Mouse (Mus musculus) testis, adult 2 months (tissue): Measurements from ENCODE around the gene 4930442H23Rik. TPM values are rescaled to one million over a fixed set of nuclear protein-coding genes. Genes with fewer than 3 reads are reported as not detected.

Source experiments
- H3K27ac ChIP-seq: fragments of 200-500 bp; 2 replicates; pipeline ENCODE4 v1.5.1; 2012; ENCODE audit warnings: low read depth, low read length; ENCODE audit not compliant: control insufficient read depth, insufficient read depth
- H3K27me3 ChIP-seq: fragments of 200-500 bp; 2 replicates; pipeline ENCODE4 v1.6.1; 2012; ENCODE audit warnings: mild to moderate bottlenecking, low read length, moderate library complexity; ENCODE audit not compliant: control insufficient read depth, insufficient read depth
- H3K36me3 ChIP-seq: fragments of 200-500 bp; 2 replicates; pipeline ENCODE4 v1.6.1; 2012; ENCODE audit warnings: mild to moderate bottlenecking, low read length; ENCODE audit not compliant: control insufficient read depth, insufficient read depth
- H3K4me1 ChIP-seq: fragments of 200-500 bp; 2 replicates; pipeline ENCODE4 v1.6.1; 2012; ENCODE audit warnings: low read length; ENCODE audit not compliant: control insufficient read depth, insufficient read depth
- H3K4me3 ChIP-seq: fragments of 200-500 bp; 2 replicates; pipeline ENCODE4 v1.5.1; 2012; ENCODE audit warnings: low read depth, mild to moderate bottlenecking, low read length, moderate library complexity, mixed read lengths; ENCODE audit not compliant: control insufficient read depth
- CTCF ChIP-seq: fragments of 200-500 bp; IDR thresholded peaks from 2 replicates; pipeline ENCODE4 v1.5.1; 2012; ENCODE audit warnings: low read depth, mild to moderate bottlenecking, inconsistent platforms, low read length, moderate library complexity; ENCODE audit not compliant: control insufficient read depth, insufficient read depth, insufficient replicate concordance
- POLR2A ChIP-seq: fragments of 200-500 bp; IDR thresholded peaks from 2 replicates; pipeline ENCODE4 v1.6.1; 2012; ENCODE audit warnings: low read depth, mild to moderate bottlenecking, inconsistent platforms, low read length, moderate library complexity; ENCODE audit not compliant: control insufficient read depth
- polyA plus RNA-seq: library from polyadenylated mRNA; depleted of rRNA; stranded (reverse); fragments of >200 nt; gene quantifications from 2 replicates; pipeline ENCODE4 v1.2.3, GENCODE M21; 2012; rRNA removed

Gene 4930442H23Rik
- polyA plus RNA-seq, 1 experiment, result 1.4 TPM

GRCm38 (mm10) chr10:81135831-81136705 is 47.6 kb downstream of the 4930442H23Rik start:
- peaks cover 38% of the 10 kb centered on the region for H3K4me1 ChIP-seq
- TF ChIP-seq CTCF (no peak), POLR2A (no peak)

GRCm38 (mm10) chr10:81134966-81135681 is 48.5 kb downstream of the 4930442H23Rik start, which contains the start of gene Zbtb7a:
Gene Zbtb7a (plus strand): TSS chr10:81135220.
- TF ChIP-seq POLR2A, result no peak; the same call in 1 of the 2 replicates
- TF ChIP-seq CTCF, result no peak
- H3K27ac ChIP-seq, result peak within 1 kb of the TSS; percentile 55
- H3K27me3 ChIP-seq, result no peaks in the 10 kb centered on the region
- H3K4me1 ChIP-seq, result peaks cover 39% of the 10 kb centered on the region
- H3K36me3 ChIP-seq, result no peaks in the 10 kb centered on the region
- peak within 1 kb of the TSS; percentile 79 for H3K4me3 ChIP-seq

More at GRCm38 (mm10) chr10:81135831-81136705, 47.6 kb downstream of the 4930442H23Rik start:
- Histone ChIP-seq H3K36me3 (no peaks in the 10 kb centered on the region), H3K4me3 (peak overlapping the region; percentile 79), H3K27ac (peak overlapping the region; percentile 84), H3K27me3 (no peaks in the 10 kb centered on the region)

GRCm38 (mm10) chr10:81134181-81134587 is 49.5 kb downstream of the 4930442H23Rik start:
- H3K36me3 ChIP-seq, result no peaks in the 10 kb centered on the region
- no peaks in the 10 kb centered on the region for H3K27me3 ChIP-seq
- peaks cover 39% of the 10 kb centered on the region for H3K4me1 ChIP-seq
- H3K27ac ChIP-seq, result 0 out of 2 replicates have a peak overlapping the region, but pooled peaks have one; percentile 5
- no peak for TF ChIP-seq CTCF
- H3K4me3 ChIP-seq, result peak overlapping the region; percentile 11

Other genes with a start within 250 kb of the 4930442H23Rik start
- 1.0 and 1.6 TPM in 2 replicates for gene Gng7, start 168.9 kb downstream of the 4930442H23Rik start, polyA plus RNA-seq
- 0.95 and 1.4 TPM in 2 replicates for gene Diras1, start 158.2 kb downstream of the 4930442H23Rik start, polyA plus RNA-seq
- 39.6 and 46.3 TPM in 2 replicates for gene Slc39a3, start 146.4 kb downstream of the 4930442H23Rik start, polyA plus RNA-seq
- gene Sgta, start 123.7 kb downstream of the 4930442H23Rik start, polyA plus RNA-seq, result 203 and 224 TPM in 2 replicates
- 318 and 378 TPM in 2 replicates for gene Thop1, start 113.8 kb downstream of the 4930442H23Rik start, polyA plus RNA-seq
- 0.40 and 0.70 TPM in 2 replicates for gene Creb3l3, start 85.0 kb downstream of the 4930442H23Rik start, polyA plus RNA-seq
- gene Map2k2, start 77.9 kb downstream of the 4930442H23Rik start, polyA plus RNA-seq, result 147 and 192 TPM in 2 replicates
- gene Zbtb7a, start 48.6 kb downstream of the 4930442H23Rik start, polyA plus RNA-seq, result 5.6 and 6.0 TPM in 2 replicates
- gene Pias4, start 15.9 kb downstream of the 4930442H23Rik start, polyA plus RNA-seq, result 164 and 184 TPM in 2 replicates
- 1,507 and 1,673 TPM in 2 replicates for gene Eef2, start 7.2 kb downstream of the 4930442H23Rik start, polyA plus RNA-seq
- gene Dapk3, start 844 bp downstream of the 4930442H23Rik start, polyA plus RNA-seq, result 52.6 and 61.6 TPM in 2 replicates
- not detected in 2 replicates for gene Nmrk2, start 18.2 kb upstream of the 4930442H23Rik start, polyA plus RNA-seq
- 0.25 and 0.26 TPM in 2 replicates for gene Atcay, start 47.0 kb upstream of the 4930442H23Rik start, polyA plus RNA-seq
- gene Zfr2, start 49.3 kb upstream of the 4930442H23Rik start, polyA plus RNA-seq, result 11.6 and 12.5 TPM in 2 replicates
- 3.0 and 3.5 TPM in 2 replicates for gene Matk, start 69.1 kb upstream of the 4930442H23Rik start, polyA plus RNA-seq
- gene Mrpl54, start 83.1 kb upstream of the 4930442H23Rik start, polyA plus RNA-seq, result 181 and 261 TPM in 2 replicates
- 53.5 and 77.2 TPM in 2 replicates for gene Apba3, start 83.1 kb upstream of the 4930442H23Rik start, polyA plus RNA-seq
- gene Tjp3, start 107.7 kb upstream of the 4930442H23Rik start, polyA plus RNA-seq, result 0.56 and 0.99 TPM in 2 replicates
- 10.1 and 10.4 TPM in 2 replicates for gene Pip5k1c, start 109.1 kb upstream of the 4930442H23Rik start, polyA plus RNA-seq
- 13.4 and 16.5 TPM in 2 replicates for gene Cactin, start 137.3 kb upstream of the 4930442H23Rik start, polyA plus RNA-seq
- 0.47 and 0.91 TPM in 2 replicates for gene Tbxa2r, start 144.9 kb upstream of the 4930442H23Rik start, polyA plus RNA-seq
- 3.3 and 4.1 TPM in 2 replicates for gene Gipc3, start 159.4 kb upstream of the 4930442H23Rik start, polyA plus RNA-seq
- 23.0 and 27.7 TPM in 2 replicates for gene Hmg20b, start 166.6 kb upstream of the 4930442H23Rik start, polyA plus RNA-seq
- 33.1 and 39.7 TPM in 2 replicates for gene Mfsd12, start 173.6 kb upstream of the 4930442H23Rik start, polyA plus RNA-seq
- 273 and 296 TPM in 2 replicates for gene 4930404N11Rik, start 182.0 kb upstream of the 4930442H23Rik start, polyA plus RNA-seq
- gene Fzr1, start 194.7 kb upstream of the 4930442H23Rik start, polyA plus RNA-seq, result 161 and 178 TPM in 2 replicates
- 38.5 and 46.3 TPM in 2 replicates for gene Dohh, start 200.6 kb upstream of the 4930442H23Rik start, polyA plus RNA-seq
- gene Gm48551, start 200.6 kb upstream of the 4930442H23Rik start, polyA plus RNA-seq, result 1.2 and 1.6 TPM in 2 replicates
- 0.65 TPM in 1 of 2 replicates, not detected in the other for gene Gm48552, start 205.2 kb upstream of the 4930442H23Rik start, polyA plus RNA-seq
- gene Smim24, start 209.2 kb upstream of the 4930442H23Rik start, polyA plus RNA-seq, result 3,568 and 3,612 TPM in 2 replicates